Mouse (Mus musculus) cerebral cortex, adult 2 months (tissue): ENCODE results near the gene Fam81b.

Experiments used
- WGBS: fragments of 180-500 bp; shearing (Covaris S2); methylation state at CpG from one replicate; pipeline ENCODE4 v1.1.7; 2018; 5-methylcytosine and 5-hydroxymethylcytosine counted together

The Fam81b gene

DNA sequence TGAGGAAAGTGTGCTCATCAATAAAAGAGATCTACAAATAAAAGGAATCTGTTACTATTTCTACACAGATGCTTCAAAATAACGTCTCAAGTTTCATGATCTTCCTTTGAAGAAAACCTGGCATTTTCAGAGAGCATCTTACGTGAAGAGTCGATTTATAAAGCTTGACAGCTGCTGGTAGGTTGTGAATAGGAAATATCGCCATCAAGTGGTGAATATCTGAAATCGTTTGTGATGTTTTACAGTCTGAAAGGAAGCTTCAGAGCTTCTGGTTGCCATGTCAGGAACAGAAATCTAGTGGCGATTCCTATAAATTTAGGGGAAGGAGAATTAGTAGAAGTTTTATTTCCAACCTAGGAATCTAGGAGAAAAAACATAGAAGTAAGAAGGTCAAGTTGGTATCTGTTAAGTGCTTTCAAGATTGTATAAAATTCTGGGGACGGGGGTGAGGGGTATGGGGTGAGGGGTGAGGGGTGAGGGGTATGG is at the start of gene Fam81b:
TSS of gene Fam81b (minus strand) at position 436 of the 486 bp plus-strand sequence.
- 30% methylated on average over 7 of the region's 7 CpGs for WGBS

DNA sequence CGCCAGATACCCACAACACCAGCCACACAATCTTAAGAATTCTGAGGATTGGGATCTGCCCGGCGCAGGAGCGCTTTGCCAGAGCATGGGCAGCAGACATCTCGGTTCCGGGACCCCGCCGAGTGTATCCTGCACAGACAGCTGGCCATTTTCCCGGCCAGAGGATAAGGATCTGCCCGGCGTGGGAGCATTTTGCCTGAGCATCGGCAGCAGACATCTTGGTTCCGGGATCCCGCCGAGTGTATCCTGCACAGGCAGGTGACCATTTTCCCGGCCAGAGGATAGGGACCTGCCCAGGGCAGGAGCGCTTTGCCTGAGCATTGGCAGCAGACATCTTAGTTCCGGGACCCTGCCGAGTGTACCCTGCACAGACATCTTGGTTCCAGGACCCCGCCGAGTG is 41.1 kb upstream of the Fam81b start:
- 87% methylated on average over 21 of the region's 21 CpGs for WGBS

DNA sequence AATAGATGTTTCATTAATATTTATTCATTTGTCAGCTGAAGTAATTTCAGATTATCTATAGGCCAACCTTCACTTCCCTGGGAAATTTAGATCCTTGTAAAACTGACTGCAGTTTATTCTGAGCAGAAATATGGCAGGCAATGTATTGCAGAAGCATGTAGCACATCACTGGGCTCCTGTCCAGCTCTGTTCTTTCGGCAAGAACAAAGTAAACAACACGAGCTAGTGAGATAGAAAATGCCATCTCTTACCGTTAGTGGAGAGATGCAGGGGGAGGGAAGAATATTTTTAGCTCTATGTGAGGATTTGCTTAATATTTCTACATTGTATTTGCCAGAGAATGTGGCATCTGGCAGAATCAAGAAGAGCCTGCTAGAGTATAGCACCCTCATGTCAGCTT is 13.8 kb upstream of the Fam81b start:
- WGBS, result 18% methylated on average over 3 of the region's 3 CpGs

DNA sequence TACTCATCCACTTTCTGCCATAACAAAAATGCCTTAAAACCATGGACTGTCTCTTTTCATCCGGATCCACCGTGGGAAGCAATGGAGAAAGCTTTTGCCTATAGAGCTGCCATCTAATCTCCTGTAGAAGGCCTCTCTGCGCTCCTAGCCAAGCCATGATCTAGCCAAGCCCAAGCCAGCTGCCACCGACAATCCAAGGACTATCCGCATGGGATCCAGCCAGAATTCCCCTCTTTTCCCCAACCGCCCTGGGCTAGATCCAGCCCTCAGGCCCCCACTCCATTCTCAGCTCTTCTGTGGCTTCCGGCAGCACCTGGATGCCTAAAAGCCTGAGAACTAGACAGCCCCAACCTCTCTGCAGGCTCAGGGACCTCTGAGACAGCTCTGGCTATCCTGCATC is 6.7 kb upstream of the Fam81b start:
- 83% methylated on average over 7 of the region's 7 CpGs for WGBS

DNA sequence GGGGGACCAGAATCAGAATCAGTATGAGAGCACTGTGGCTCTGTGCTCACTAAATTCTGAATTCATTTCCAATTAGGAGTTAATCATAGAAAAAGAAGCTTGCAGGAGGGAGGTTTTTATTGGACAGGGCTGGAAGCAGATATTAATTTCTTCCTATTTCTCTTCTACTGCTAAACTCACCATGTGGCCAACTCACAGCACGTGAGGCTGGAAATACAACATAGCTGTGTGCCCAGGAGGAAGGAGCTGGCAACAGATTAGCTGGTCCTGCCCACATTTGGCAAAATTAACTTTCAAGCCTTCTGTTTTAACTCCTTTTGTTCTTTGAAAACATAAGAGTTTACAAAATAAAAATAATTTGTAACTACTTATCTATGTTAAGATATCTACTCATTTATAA is 3.9 kb upstream of the Fam81b start:
- 39% methylated on average over 1 of the region's 1 CpGs for WGBS

DNA sequence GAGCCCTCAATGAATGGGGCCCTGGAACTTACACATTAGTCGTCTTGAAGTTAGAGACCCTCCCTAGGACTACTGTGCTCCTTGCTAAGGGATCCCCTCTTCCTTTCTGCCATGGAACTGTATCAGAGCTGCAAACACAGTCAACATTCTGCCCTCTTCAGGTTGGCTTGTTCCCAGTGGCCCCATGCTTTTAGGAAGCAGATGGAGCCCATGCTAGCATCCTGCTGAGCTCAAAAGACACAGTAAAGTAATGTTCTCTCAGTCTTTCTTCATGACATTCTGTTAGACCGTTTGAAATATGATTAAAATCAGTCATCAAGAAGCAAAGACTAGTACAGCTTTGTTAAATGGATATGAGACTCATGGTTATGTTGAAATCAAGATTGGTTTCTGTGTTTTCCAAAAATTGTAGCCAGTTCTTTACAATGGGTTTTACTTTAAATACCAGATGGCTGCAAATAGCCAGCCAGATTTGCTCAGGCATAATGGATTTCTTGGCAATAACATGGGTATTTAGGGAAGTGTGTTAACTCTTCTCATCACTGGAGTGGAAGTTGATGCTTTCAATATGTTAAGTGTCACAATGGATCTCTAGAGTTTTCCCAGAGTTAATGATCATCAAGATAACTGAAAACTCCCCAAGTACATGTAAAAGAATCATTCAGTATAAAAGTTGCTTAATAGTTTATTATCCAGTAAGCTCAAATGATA is 938 bp upstream of the Fam81b start:
- 33% methylated on average over 2 of the region's 2 CpGs for WGBS

DNA sequence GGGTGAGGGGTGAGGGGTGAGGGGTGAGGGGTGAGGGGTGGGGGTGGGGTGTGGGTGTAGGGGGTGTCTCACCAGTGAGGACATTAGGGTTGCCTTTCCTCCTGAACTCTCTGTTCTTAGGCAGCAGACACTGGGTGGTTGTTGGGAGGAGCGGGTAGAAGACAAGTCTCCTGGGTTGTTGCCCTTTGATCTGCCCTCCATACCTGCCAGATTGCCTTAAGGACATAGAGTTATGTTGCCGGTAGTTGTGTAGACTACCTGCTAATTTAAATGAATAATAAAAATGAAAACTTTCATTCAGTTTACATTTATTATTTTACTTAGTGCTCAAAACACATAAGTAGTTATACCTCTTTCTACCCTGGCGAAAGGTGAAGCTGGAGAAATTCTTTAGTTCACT is 369 bp upstream of the Fam81b start:
- 96% methylated on average over 3 of the region's 3 CpGs for WGBS

DNA sequence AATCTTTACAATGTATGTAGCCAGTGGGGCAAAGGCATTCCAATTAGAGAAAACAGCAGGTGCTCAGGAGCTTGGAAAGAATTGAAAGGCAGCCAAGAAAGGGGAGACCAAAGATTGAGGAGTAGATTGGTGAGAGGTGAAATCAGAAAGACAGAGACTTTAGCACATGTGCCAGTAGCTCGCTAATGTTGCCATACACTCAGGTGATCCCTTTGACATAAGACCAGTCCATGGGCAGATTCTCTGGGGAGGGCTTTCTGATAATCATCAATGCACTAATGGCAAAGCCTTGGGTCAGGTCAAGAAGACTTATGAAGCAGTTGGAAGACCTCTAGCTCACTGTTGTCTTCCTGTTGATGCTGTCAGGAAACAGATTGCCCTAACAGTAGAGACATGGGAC is 671 bp downstream of the Fam81b start:
- WGBS, result 83% methylated on average over 1 of the region's 1 CpGs

DNA sequence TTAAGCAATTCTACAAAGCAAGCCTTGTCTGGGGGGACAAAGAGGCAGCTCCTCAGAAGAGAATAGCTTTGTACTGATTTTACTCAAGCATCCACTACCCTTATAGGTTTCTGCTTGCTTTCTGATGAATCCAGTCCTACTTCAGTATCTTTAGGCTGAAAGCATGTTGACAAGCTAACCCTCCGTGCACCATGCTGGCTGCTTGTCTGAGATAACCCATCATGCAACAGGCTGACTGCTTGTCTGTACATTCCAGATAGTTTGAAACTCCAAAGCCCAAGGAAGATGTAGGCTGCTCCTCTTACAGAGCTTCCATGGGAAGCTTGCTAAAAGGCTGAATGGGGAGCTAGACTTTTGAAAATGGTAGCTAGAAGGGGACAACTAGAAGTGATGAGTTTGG is 1.7 kb downstream of the Fam81b start:
- WGBS, result 89% methylated on average over 1 of the region's 1 CpGs

DNA sequence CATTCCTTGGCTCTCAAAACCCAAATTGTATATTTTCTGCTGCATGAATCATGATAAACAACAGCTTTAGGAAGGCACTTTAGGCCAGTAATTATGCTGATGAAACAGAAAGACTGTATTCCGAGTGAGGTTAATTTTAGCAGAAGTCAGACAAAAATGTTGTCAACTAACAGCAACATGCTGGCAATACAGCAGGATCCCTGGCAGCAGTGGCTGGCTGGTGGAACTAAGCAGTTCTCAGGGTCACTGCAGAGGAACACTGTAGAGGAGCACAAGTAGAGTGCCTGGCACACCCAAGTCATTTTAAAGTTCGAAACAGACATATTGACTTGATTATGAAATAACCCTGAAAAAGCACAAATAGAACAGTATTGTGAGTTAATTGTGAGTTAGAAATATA is 2.8 kb downstream of the Fam81b start:
- 53% methylated on average over 2 of the region's 2 CpGs for WGBS

DNA sequence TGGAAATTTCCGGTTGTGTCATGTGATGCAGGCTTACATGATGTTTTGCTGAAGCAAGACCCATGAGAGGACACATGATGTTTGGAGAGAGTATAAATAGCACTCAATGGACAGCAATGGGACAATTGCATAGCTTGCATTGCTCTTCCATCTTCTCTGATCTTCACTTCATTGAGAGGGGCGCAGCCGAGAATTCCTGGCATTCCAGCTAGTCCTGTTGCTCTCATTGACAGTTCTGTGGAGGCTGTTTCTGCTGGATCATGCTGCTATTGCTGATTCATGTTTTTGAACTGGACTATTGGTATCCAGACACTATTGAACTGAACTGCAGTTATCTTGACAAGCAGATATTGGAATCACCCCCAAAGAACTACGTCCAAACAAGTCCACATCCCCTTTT is 12.8 kb downstream of the Fam81b start:
- 84% methylated on average over 4 of the region's 4 CpGs for WGBS

DNA sequence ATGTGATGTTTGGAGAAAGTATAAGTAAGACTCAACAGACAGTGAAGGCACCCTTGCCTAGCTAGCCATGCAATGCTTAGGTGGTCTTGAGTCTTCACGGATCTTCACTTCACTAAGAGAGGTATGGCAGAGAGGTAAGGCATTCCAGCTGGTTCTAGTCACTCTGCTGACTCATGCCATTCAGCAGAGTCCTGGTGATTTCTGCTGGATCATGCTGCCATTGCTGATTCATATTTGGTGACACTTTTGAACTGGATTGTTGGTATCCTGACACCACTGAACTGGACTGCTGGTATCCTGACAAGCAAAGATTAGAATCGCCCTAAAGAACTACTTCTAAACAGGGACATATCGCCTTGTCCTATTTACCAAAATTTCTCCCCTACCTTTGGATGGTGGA is 20.3 kb downstream of the Fam81b start:
- 94% methylated on average over 3 of the region's 3 CpGs for WGBS

DNA sequence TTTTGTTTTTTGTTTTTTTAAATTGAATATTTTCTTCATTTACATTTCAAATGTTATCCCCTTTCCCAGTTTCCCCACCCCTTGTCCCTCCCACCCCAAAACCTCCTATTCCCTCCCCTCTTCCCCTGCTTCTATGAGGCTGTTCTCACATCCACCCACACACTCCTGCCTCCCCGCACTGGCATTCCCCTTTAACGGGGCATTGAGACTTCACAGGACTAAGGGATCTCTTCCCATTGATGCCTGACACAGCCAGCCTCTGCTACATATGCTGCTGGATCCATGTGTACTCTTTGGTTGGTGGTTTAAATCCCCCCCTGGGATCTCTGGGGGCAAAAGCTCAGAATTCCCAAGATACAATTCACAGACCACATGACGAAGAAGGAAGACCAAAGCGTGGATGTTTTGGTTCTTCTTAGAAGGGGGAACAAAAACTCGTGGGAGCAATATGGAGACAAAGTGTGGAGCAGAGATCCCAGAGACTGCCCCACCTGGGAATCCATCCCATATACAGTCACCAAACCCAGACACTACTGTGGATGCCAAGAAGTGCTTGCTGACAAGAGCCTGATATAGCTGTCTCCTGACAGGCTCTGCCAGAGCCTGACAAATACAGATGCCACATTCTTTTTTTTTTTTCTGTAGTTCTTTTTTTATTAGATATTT is 40.4 kb downstream of the Fam81b start:
- WGBS, result 46% methylated on average over 5 of the region's 5 CpGs

DNA sequence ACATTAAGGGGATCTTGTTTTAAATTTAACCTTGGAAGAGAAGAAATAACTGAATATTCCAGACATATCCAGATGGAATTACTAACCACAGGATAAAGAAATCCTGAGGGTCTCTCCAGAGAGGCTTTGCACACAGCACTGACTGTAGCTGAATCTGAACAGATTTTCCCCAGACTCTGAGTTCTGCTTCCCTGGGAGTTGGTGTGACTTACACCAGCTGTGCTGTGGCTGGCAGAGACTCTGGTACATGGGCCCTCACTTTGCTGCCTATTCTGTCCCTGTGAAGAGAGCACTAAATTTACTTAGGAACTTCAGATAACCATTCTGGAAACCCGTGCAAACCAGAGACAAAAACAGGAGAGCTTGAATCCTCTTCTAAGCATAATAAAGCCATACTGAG is 46.1 kb downstream of the Fam81b start:
- WGBS, result 40% methylated on average over 1 of the region's 1 CpGs

DNA sequence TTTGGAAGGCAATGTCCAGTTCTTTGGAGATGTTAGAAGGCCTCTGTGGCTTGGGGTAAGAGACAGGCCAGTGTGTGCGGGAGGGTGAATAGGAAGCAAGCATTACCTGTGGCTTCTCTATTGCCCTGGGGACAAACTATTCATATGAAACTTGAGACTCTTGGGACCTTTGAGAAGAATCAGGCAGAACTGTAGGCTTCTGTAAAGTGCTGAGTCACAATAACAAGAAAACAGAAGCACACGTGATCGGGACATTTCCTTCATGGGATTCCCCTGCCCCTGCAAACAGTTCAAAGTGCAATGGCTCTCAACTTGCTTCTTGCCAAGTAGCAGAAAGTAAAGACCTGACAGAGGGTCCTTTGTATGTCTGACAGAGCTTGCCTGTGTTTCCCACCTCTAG is 48.5 kb downstream of the Fam81b start:
- WGBS, result 78% methylated on average over 3 of the region's 3 CpGs

DNA sequence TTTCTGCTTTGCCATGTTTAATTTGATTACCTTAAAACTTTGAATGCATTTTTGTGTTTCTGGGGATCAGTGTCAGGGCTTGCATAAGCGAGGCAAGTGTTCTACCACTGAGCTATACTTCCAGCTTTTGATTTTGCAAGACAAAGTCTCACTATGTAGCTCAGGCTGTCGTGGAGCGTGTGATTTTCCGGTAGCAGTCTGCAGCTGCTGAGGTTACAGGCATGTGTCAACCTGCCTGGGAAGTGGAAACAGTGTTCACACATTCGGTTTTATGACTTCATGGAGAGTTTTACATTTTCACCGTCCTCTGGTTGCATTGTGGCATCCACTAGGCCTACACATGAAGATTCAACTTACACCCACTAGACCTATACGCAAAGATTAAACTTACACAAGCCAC is 54.8 kb downstream of the Fam81b start:
- 75% methylated on average over 7 of the region's 7 CpGs for WGBS

DNA sequence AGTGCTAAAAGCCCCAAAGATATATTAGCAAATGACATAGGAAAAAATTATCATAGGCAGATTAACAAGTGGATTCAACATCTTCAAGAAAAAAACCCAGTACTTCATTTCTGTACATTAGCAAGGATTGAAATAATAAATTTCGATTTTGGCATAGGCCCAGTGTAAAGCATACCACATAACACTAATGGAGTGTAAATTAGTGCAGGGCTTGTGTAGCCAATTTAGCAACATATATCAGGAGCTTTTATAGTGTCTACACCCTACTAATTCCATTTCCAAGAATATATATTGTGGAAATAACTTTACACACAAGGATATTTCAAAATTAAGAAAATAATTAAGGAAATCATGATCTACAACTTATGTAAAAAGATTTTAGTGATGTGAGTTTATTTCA is 55.8 kb downstream of the Fam81b start:
- WGBS, result 41% methylated on average over 1 of the region's 1 CpGs

DNA sequence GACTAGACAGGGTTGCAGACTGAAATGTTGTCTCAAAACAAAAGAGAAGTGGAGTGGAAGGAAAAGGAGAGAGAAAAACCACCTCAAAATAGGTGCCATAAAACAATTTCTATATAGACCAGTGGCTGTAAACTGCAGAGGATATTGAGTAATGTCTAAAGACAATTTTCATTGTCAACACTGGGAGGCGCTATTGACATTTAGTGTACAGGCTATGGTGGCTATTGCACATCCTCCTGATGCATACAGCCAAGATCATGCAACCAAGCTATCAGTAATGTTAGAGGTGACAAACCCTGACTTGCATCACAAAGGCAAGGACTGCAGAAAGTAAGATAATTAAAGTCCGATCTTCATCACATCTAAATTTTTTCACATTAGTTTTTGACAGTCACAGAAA is 89.5 kb downstream of the Fam81b start:
- 45% methylated on average over 2 of the region's 2 CpGs for WGBS

DNA sequence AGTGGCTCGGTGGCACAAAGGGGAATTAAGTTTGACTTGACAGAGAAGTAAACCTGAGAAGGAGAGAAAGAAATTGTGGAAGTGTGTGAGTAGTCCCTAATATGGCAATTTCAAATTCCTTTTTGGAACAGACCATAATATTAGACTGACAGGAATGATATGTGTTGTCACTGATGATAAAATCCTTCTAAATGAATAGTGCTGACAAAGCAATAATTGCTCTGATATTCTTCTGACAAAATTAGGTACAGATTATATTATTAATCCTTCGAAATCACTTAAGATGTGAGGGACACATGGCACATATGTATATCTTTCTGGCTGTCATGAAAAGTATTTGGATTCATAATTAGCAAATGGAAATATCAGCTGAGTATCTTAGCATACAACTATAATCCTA is 89.9 kb downstream of the Fam81b start:
- 90% methylated on average over 2 of the region's 2 CpGs for WGBS

DNA sequence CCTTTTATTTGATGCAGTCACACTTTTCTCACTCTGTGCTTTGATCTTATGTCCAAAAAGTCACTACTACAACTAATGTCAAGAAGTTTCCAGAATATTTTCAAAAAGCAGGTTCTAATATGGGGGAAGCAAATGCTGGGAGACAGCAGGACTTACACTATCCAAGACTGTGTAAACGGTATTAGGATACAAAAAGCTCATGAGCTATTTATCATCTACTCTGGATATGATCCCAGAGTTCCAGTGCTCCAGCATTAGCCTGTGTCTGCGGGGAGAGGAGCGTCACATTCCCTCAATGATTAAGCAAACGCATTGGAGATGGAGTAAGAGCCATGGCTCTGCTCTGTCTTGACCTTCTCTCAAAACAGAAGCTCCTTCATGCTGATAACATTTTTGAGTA is 104.9 kb downstream of the Fam81b start:
- 87% methylated on average over 4 of the region's 4 CpGs for WGBS

DNA sequence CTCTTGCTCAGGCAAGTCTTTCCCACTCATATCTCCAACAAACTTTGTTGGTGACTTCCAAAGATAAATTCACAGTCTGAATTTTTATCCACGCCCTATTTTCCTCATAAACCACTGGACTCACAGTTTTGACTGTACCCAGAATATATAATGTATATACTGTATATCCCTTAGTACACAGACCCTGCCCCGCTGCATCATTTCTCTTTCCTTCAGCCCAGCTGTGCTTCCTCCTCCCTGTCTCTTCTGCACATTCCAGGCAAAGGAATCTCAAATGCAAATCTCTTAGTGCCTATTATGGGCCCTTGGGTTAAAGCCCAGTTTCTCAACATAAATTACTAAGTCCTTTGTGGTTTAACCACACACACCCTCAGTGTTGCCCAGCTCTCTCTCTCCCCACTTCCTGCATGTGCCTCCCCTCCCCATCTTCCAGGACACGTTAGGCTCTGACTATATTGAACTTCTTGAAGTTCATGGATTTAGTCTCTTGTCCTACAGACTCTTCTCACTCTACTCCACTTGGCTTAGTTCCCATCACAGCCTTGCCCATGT is 107.5 kb downstream of the Fam81b start:
- 52% methylated on average over 3 of the region's 3 CpGs for WGBS

DNA sequence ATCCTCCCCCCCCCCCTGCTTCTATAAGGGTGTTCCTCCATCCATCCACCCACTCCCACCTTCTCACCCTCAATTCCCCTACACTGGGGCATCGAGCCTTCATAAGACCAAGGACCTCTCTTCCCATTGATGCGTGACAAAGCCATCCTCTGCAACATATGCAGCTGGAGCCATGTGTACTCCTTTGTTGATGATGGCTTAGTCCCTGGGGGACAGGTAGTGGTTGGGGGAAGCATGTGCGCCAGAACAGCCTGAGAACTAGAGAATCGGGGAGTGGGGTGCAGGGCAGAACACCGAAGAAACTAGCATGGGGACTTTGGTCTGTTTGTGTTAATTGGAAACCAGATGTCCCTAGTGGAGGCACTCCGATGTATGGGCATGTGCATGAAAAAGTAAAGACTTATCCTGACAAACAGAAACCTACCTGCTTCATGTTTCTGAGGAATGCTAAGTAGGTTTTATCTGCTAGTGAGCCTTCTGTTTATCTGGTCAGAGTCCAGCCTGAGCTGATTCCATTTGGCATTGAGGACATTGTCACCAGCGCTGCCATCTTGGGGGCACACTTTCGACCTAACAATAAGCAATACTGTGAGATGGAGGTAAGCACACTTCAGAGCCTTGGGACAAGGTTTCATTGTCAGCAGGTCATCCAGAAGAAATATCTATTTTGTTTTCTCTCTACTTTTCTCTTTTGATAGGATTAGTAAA is 109.3 kb downstream of the Fam81b start:
- 79% methylated on average over 8 of the region's 8 CpGs for WGBS

DNA sequence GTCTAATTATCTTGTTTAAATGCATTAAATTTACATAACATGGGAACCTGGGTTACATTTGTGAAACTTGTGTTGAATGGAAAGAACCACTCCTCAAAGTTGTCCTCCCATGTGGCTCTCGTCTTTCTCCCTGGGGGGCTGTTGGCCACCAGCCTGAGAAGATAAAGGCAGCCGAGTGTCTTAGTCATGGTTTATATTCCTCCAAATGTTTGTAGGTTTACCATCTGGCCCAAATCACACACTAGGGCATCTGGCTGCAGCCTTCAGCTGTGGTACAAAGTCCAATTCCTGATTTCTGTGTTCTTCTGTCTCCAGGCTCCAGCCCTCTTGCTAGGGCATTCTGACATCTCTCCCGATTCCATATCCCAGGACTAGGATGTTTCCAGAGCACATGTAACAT is 114.6 kb downstream of the Fam81b start:
- WGBS, result 56% methylated on average over 3 of the region's 3 CpGs
